Mouse (Mus musculus) heart, embryonic 16.5 days (tissue): ENCODE measurements around the gene Baiap2l1. TPM values are rescaled to one million over a fixed set of nuclear protein-coding genes. Genes with fewer than 3 reads are reported as not detected.

Experiments used
- ATAC-seq: fragments of 200-750 bp; cut with Nextera tagmentation; replicated peaks from 2 replicates; pipeline ENCODE4 v1.8.0; 2017; ENCODE audit warnings: moderate number of reproducible peaks; ENCODE audit not compliant: insufficient read depth, low FRiP score; ENCODE audit errors: extremely low read depth
- H3K27ac ChIP-seq: fragments of 300-500 bp; sonication (generic); 2 replicates; pipeline ENCODE4 v1.5.1; 2014; ENCODE audit warnings: mild to moderate bottlenecking, low read length, control low read depth, moderate library complexity
- H3K27me3 ChIP-seq: fragments of 300-500 bp; sonication (generic); 2 replicates; pipeline ENCODE4 v1.6.1; 2014; ENCODE audit warnings: low read length, mixed read lengths; ENCODE audit not compliant: control insufficient read depth, insufficient read depth
- H3K36me3 ChIP-seq: fragments of 300-500 bp; sonication (generic); 2 replicates; pipeline ENCODE4 v1.6.1; 2014; ENCODE audit not compliant: control insufficient read depth, insufficient read depth
- H3K4me1 ChIP-seq: fragments of 300-500 bp; sonication (generic); 2 replicates; pipeline ENCODE4 v1.6.1; 2014; ENCODE audit warnings: low read length, mixed read lengths; ENCODE audit not compliant: control insufficient read depth, insufficient read depth
- H3K4me2 ChIP-seq: fragments of 300-500 bp; sonication (generic); 2 replicates; pipeline ENCODE4 v1.6.1; 2014; ENCODE audit warnings: low read depth, mild to moderate bottlenecking, control low read depth, low read length
- H3K4me3 ChIP-seq: fragments of 300-500 bp; sonication (generic); 2 replicates; pipeline ENCODE4 v1.5.1; 2014; ENCODE audit warnings: mild to moderate bottlenecking, control low read depth, low read length
- H3K9ac ChIP-seq: fragments of 300-500 bp; sonication (generic); 2 replicates; pipeline ENCODE4 v1.6.1; 2014; ENCODE audit warnings: low read length, control low read depth
- H3K9me3 ChIP-seq: fragments of 300-500 bp; sonication (generic); replicated peaks from 2 replicates; pipeline ENCODE4 v1.6.1; 2016; ENCODE audit warnings: low read length; ENCODE audit not compliant: control insufficient read depth
- WGBS: fragments of 180-500 bp; shearing (Covaris S2); extraction: QIAGEN DNeasy Blood & Tissue Kit; methylation state at CpG from one replicate; pipeline ENCODE4 v1.1.7; 2014; 5-methylcytosine and 5-hydroxymethylcytosine counted together
- polyA plus RNA-seq: library from polyadenylated mRNA; unstranded; fragments of >200 nt; fragmentation: Nextera tagmentation; extraction: Ambion mirVana; gene quantifications from 2 replicates; pipeline ENCODE4 v1.2.1, GENCODE M21; 2015

Baiap2l1 gene
- polyA plus RNA-seq, 1 experiment from 2014 or later = 12.0 TPM

- no peaks in the 10 kb centered on the region for H3K27me3 ChIP-seq
- no peaks in the 10 kb centered on the region for H3K9me3 ChIP-seq
- H3K4me2 ChIP-seq = no peak overlapping the region
- H3K36me3 ChIP-seq = no peaks in the 10 kb centered on the region
- peaks cover 10% of the 10 kb centered on the region for H3K4me1 ChIP-seq
- 88% methylated on average over 11 of the region's 11 CpGs for WGBS
- H3K27ac ChIP-seq = no peak overlapping the region
- no peak for ATAC-seq
- H3K4me3 ChIP-seq = no peak overlapping the region
- no peak overlapping the region for H3K9ac ChIP-seq
These were observed 23.9 kb downstream of the Baiap2l1 start for GRCm38 (mm10) chr5:144334010-144334409.

- 66% methylated on average over 3 of the region's 3 CpGs for WGBS
These were observed 35.2 kb downstream of the Baiap2l1 start for GRCm38 (mm10) chr5:144322717-144323116.

GRCm38 (mm10) chr5:144321681-144322080 lies 36.2 kb downstream of the Baiap2l1 start:
- Histone ChIP-seq H3K9me3 (no peaks in the 10 kb centered on the region), H3K9ac (no peak overlapping the region; the same call in 1 of the 2 replicates), H3K27me3 (no peaks in the 10 kb centered on the region), H3K4me1 (peaks cover 8% of the 10 kb centered on the region), H3K4me3 (no peak overlapping the region), H3K36me3 (no peaks in the 10 kb centered on the region), H3K27ac (peak overlapping the region; percentile 80), H3K4me2 (no peak overlapping the region)
- peak; percentile 74 for ATAC-seq
- 23% methylated on average over 7 of the region's 7 CpGs for WGBS

More at GRCm38 (mm10) chr5:144322717-144323116, 35.2 kb downstream of the Baiap2l1 start:
- no peaks in the 10 kb centered on the region for H3K9me3 ChIP-seq
- no peaks in the 10 kb centered on the region for H3K27me3 ChIP-seq
- H3K4me1 ChIP-seq = peaks cover 8% of the 10 kb centered on the region
- ATAC-seq = no peak
- H3K9ac ChIP-seq = no peak overlapping the region
- no peak overlapping the region for H3K27ac ChIP-seq
- H3K4me3 ChIP-seq = no peak overlapping the region
- H3K4me2 ChIP-seq = no peak overlapping the region
- H3K36me3 ChIP-seq = no peaks in the 10 kb centered on the region

- Histone ChIP-seq H3K27ac (no peak overlapping the region), H3K9ac (no peak overlapping the region), H3K4me3 (no peak overlapping the region), H3K27me3 (no peaks in the 10 kb centered on the region), H3K9me3 (no peaks in the 10 kb centered on the region), H3K4me1 (peaks cover 16% of the 10 kb centered on the region), H3K36me3 (no peaks in the 10 kb centered on the region), H3K4me2 (no peak overlapping the region)
- no peak for ATAC-seq
- 42% methylated on average over 6 of the region's 6 CpGs for WGBS
These were observed 39.6 kb downstream of the Baiap2l1 start for GRCm38 (mm10) chr5:144318286-144318685.

- H3K4me3 ChIP-seq = no peak overlapping the region
- peaks cover 20% of the 10 kb centered on the region for H3K4me1 ChIP-seq
- H3K27me3 ChIP-seq = no peaks in the 10 kb centered on the region
- ATAC-seq = no peak
- H3K9me3 ChIP-seq = no peaks in the 10 kb centered on the region
- no peak overlapping the region for H3K4me2 ChIP-seq
- no peaks in the 10 kb centered on the region for H3K36me3 ChIP-seq
- WGBS = 89% methylated on average over 8 of the region's 8 CpGs
- no peak overlapping the region for H3K9ac ChIP-seq
- no peak overlapping the region for H3K27ac ChIP-seq
These were observed 40.5 kb downstream of the Baiap2l1 start for GRCm38 (mm10) chr5:144317426-144317825.

- Histone ChIP-seq H3K4me3 (no peak overlapping the region), H3K4me1 (peaks cover 15% of the 10 kb centered on the region), H3K36me3 (no peaks in the 10 kb centered on the region), H3K9ac (no peak overlapping the region), H3K27me3 (no peaks in the 10 kb centered on the region), H3K27ac (no peak overlapping the region), H3K4me2 (no peak overlapping the region), H3K9me3 (no peaks in the 10 kb centered on the region)
- 63% methylated on average over 3 of the region's 3 CpGs for WGBS
- ATAC-seq = no peak
These were observed 41.5 kb downstream of the Baiap2l1 start for GRCm38 (mm10) chr5:144316442-144316841.

GRCm38 (mm10) chr5:144314731-144315494 lies 43.0 kb downstream of the Baiap2l1 start:
- Histone ChIP-seq H3K36me3 (no peaks in the 10 kb centered on the region), H3K4me3 (no peak overlapping the region), H3K27ac (no peak overlapping the region), H3K4me1 (peaks cover 13% of the 10 kb centered on the region), H3K27me3 (no peaks in the 10 kb centered on the region), H3K4me2 (no peak overlapping the region), H3K9me3 (no peaks in the 10 kb centered on the region), H3K9ac (no peak overlapping the region)
- WGBS = 82% methylated on average over 12 of the region's 12 CpGs
- no peak for ATAC-seq

- Histone ChIP-seq H3K36me3 (no peaks in the 10 kb centered on the region), H3K9ac (no peak overlapping the region), H3K27me3 (no peaks in the 10 kb centered on the region), H3K4me1 (peaks cover 18% of the 10 kb centered on the region), H3K4me3 (no peak overlapping the region), H3K27ac (peak overlapping the region; percentile 8; the same call in 1 of the 2 replicates), H3K9me3 (no peaks in the 10 kb centered on the region), H3K4me2 (no peak overlapping the region)
- 17% methylated on average over 5 of the region's 5 CpGs for WGBS
- ATAC-seq = no peak
These were observed 44.6 kb downstream of the Baiap2l1 start for GRCm38 (mm10) chr5:144313335-144313734.

- WGBS = 70% methylated on average over 7 of the region's 7 CpGs
- no peak overlapping the region for H3K4me2 ChIP-seq
- no peak for ATAC-seq
These were observed 45.7 kb downstream of the Baiap2l1 start for GRCm38 (mm10) chr5:144312183-144312582.

More at GRCm38 (mm10) chr5:144312183-144312582, 45.7 kb downstream of the Baiap2l1 start:
- no peaks in the 10 kb centered on the region for H3K36me3 ChIP-seq
- H3K4me1 ChIP-seq = peaks cover 18% of the 10 kb centered on the region
- H3K9me3 ChIP-seq = no peaks in the 10 kb centered on the region
- no peak overlapping the region for H3K9ac ChIP-seq
- no peak overlapping the region for H3K4me3 ChIP-seq
- no peak overlapping the region for H3K27ac ChIP-seq
- no peaks in the 10 kb centered on the region for H3K27me3 ChIP-seq
